Comparison of ENCODE assay signal across 8 mouse cellular contexts in the genomic region with DNA sequence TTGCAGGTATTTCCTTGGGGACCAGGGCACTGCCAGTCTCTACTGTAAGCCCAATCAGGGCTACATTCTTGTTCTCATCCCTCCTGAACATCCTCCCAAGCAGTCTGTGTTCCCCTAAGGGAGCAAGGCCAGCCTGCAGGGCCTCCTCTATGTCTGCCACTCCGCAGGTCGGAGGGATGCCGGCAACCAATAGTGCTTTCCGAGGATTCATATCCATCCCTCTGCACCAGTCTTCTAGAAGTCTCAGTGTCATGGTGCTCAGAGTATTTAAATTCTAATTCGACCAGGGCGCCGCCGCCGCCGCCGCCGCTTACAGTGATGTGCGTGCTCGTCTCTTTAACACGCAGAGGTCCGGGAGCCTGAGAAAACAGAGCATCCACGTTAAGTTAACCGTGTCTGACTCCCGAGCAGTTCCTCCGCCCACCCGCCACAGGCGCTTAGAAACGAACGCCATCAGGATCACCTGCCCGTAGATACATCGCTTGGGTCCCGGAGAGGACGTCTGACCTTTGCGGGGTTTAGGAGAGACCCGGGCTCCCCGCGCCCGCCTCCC. TPM values are rescaled to one million over a fixed set of nuclear protein-coding genes. Genes with fewer than 3 reads are reported as not detected.
A peak's percentile ranks its signal among the peaks of the same experiment; 100 is the strongest.
DNase-seq lines count a peak whose midpoint lies in the region; ATAC-seq and TF ChIP-seq lines count a peak whose summit lies in the region.

No protein-coding gene starts in this region.

- peak overlapping the region; percentile 98 for H3K4me3 ChIP-seq in kidney, adult 2 months (ENCODE audit: insufficient read depth, low read depth, low read length)
- peak overlapping the region; percentile 83 for H3K4me3 ChIP-seq in forebrain, embryonic 16.5 days (replicated peaks; ENCODE audit: low read length)
- H3K4me3 ChIP-seq in macrophage (ENCODE audit: inconsistent target) = peak overlapping the region; percentile 57

- peak; percentile 15 for ATAC-seq in activated CD4-positive, CD25-positive, alpha-beta regulatory T cell, adult 4 months
- peak; percentile 65 for ATAC-seq in forebrain, embryonic 16.5 days

- no peak for DNase-seq in kidney, adult 2 months
- DNase-seq in kidney, adult 18-20 months = no peak
- no peak for DNase-seq in embryo, embryonic 9.5 days (ENCODE audit: extremely low spot score)
- DNase-seq in layer of hippocampus, adult 9-11 months = no peak
- no peak for DNase-seq in left cerebral cortex, postnatal 4 days

- H3K4me1 ChIP-seq in kidney, adult 2 months (ENCODE audit: control insufficient read depth, insufficient read depth, low read length) = peaks cover 8% of the 10 kb centered on the region
- peaks cover 21% of the 10 kb centered on the region for H3K4me1 ChIP-seq in forebrain, embryonic 16.5 days (replicated peaks; ENCODE audit: control insufficient read depth, insufficient read depth, low read length)

- peak overlapping the region; percentile 76 for H3K9ac ChIP-seq in forebrain, embryonic 16.5 days (replicated peaks; ENCODE audit: low read depth, low read length)

- no peaks in the 10 kb centered on the region for H3K27me3 ChIP-seq in kidney, adult 2 months (replicated peaks; ENCODE audit: control insufficient read depth, insufficient read depth, low read length)
- H3K27me3 ChIP-seq in forebrain, embryonic 16.5 days (replicated peaks; ENCODE audit: control insufficient read depth, insufficient read depth, low read length) = no peaks in the 10 kb centered on the region

- intact Hi-C loops in left cerebral cortex, postnatal 4 days (cut with DNase I) = no loop called here

- no peak for TF ChIP-seq POLR2A in kidney, adult 2 months (IDR thresholded peaks at IDR 0.05; ENCODE audit: low read depth, low read length)

- no peaks in the 10 kb centered on the region for H3K36me3 ChIP-seq in kidney, adult 2 months (ENCODE audit: control insufficient read depth, insufficient read depth, low read length)
- peaks cover 2% of the 10 kb centered on the region; the same call in 1 of the 2 replicates for H3K36me3 ChIP-seq in forebrain, embryonic 16.5 days (ENCODE audit: control insufficient read depth, insufficient read depth)
- H3K36me3 ChIP-seq in macrophage (ENCODE audit: inconsistent target) = no peaks in the 10 kb centered on the region

- H3K79me2 ChIP-seq in macrophage (ENCODE audit: inconsistent target) = peaks cover 39% of the 10 kb centered on the region

- peak overlapping the region; percentile 74 for H3K4me2 ChIP-seq in forebrain, embryonic 16.5 days (ENCODE audit: low read length)

- peak overlapping the region; percentile 90 for H3K27ac ChIP-seq in kidney, adult 2 months (ENCODE audit: insufficient read depth, low read depth, low read length)
- peak overlapping the region; percentile 90 for H3K27ac ChIP-seq in forebrain, embryonic 16.5 days (ENCODE audit: low read length)
- H3K27ac ChIP-seq in macrophage = peak overlapping the region; percentile 44

- WGBS in kidney, adult 2 months = 0% methylated on average over 33 of the region's 33 CpGs
- WGBS in forebrain, embryonic 16.5 days = 0% methylated on average over 33 of the region's 33 CpGs
- 1% methylated on average over 33 of the region's 33 CpGs for WGBS in macrophage (ENCODE audit: missing documents)

- TF ChIP-seq CTCF in kidney, adult 2 months (conservative IDR thresholded peaks at IDR 0.05; ENCODE audit: insufficient read depth, insufficient read length, low read depth, low read length) = no peak

- no peaks in the 10 kb centered on the region for H3K9me3 ChIP-seq in forebrain, embryonic 16.5 days (ENCODE audit: control insufficient read depth, low read length)

RNA-seq across cellular contexts. Expression of a gene that starts 0.3 kb away (rescaled TPM):
- polyA plus RNA-seq in kidney, adult 2 months (2012; rRNA removed) = 0.49 and 0.74 TPM in 2 replicates
- polyA plus RNA-seq in activated CD4-positive, CD25-positive, alpha-beta regulatory T cell, adult 4 months (2017; shearing (Covaris generic)) = 1 to 10 TPM; 6.5 to 8.3 TPM
- 53.6 and 60.2 TPM in 2 replicates for polyA plus RNA-seq in forebrain, embryonic 16.5 days (2015; fragmentation: Nextera tagmentation; extraction: Ambion mirVana)
- total RNA-seq in macrophage (2018; cell fraction: chromatin; rRNA removed) = 10 to 100 TPM in 3 of 26 experiments, 1 to 10 TPM in 23; 2.2 to 13.7 (median 6.4) TPM
- 10 to 100 TPM in 1 of 26 experiments, 1 to 10 TPM in 25; 4.4 to 10.2 (median 7.2) TPM for total RNA-seq in macrophage (2018; cell fraction: cytosol; rRNA removed)
- 10 to 100 TPM in 7 of 26 experiments, 1 to 10 TPM in 19; 2.1 to 12.4 (median 8.1) TPM for total RNA-seq in macrophage (2018; cell fraction: nucleus; rRNA removed)
- 4.7 to 7.2 TPM (median 6.1 TPM) in 3 replicates for polyA plus RNA-seq in macrophage (2018)
- total RNA-seq in left cerebral cortex, postnatal 4 days (2021) = 10 to 100 TPM; 28.3 to 30.3 TPM

RNA-seq across cellular contexts. Expression of a gene that starts 0.5 kb away (rescaled TPM):
- polyA plus RNA-seq in kidney, adult 2 months (2012; rRNA removed) = 2.2 and 2.9 TPM in 2 replicates
- polyA plus RNA-seq in activated CD4-positive, CD25-positive, alpha-beta regulatory T cell, adult 4 months (2017; shearing (Covaris generic)) = 10 to 100 TPM in 1 of 2 experiments, 1 to 10 TPM in 1; 8.5 to 10.1 TPM
- polyA plus RNA-seq in forebrain, embryonic 16.5 days (2015; fragmentation: Nextera tagmentation; extraction: Ambion mirVana) = 11.0 and 11.9 TPM in 2 replicates
- total RNA-seq in macrophage (2018; cell fraction: chromatin; rRNA removed) = 10 to 100 TPM in 20 of 26 experiments, 1 to 10 TPM in 6; 2.8 to 25.3 (median 14.0) TPM
- total RNA-seq in macrophage (2018; cell fraction: cytosol; rRNA removed) = 10 to 100 TPM in 23 of 26 experiments, 1 to 10 TPM in 3; 9.5 to 18.3 (median 13.8) TPM
- 10 to 100 TPM in 25 of 26 experiments, 1 to 10 TPM in 1; 4.4 to 35.3 (median 23.1) TPM for total RNA-seq in macrophage (2018; cell fraction: nucleus; rRNA removed)
- polyA plus RNA-seq in macrophage (2018) = 11.4 to 13.5 TPM (median 12.9 TPM) in 3 replicates
- total RNA-seq in left cerebral cortex, postnatal 4 days (2021) = 1 to 10 TPM; 5.3 to 6.0 TPM

RNA-seq across cellular contexts. Expression of a gene that starts 14.5 kb away (rescaled TPM):
- not detected in 2 replicates for polyA plus RNA-seq in kidney, adult 2 months (2012; rRNA removed)
- polyA plus RNA-seq in activated CD4-positive, CD25-positive, alpha-beta regulatory T cell, adult 4 months (2017; shearing (Covaris generic)) = not detected
- not detected in 2 replicates for polyA plus RNA-seq in forebrain, embryonic 16.5 days (2015; fragmentation: Nextera tagmentation; extraction: Ambion mirVana)
- not detected for total RNA-seq in macrophage (2018; cell fraction: chromatin; rRNA removed)
- not detected for total RNA-seq in macrophage (2018; cell fraction: cytosol; rRNA removed)
- total RNA-seq in macrophage (2018; cell fraction: nucleus; rRNA removed) = not detected
- polyA plus RNA-seq in macrophage (2018) = not detected in 3 replicates
- total RNA-seq in left cerebral cortex, postnatal 4 days (2021) = not detected

RNA-seq across cellular contexts. Expression of a gene that starts 14.5 kb away (rescaled TPM):
- polyA plus RNA-seq in kidney, adult 2 months (2012; rRNA removed) = 9.3 and 10.4 TPM in 2 replicates
- polyA plus RNA-seq in activated CD4-positive, CD25-positive, alpha-beta regulatory T cell, adult 4 months (2017; shearing (Covaris generic)) = 10 to 100 TPM; 28.3 to 29.3 TPM
- 43.6 and 50.0 TPM in 2 replicates for polyA plus RNA-seq in forebrain, embryonic 16.5 days (2015; fragmentation: Nextera tagmentation; extraction: Ambion mirVana)
- 10 to 100 TPM in 22 of 26 experiments, 1 to 10 TPM in 4; 6.5 to 23.9 (median 13.9) TPM for total RNA-seq in macrophage (2018; cell fraction: chromatin; rRNA removed)
- total RNA-seq in macrophage (2018; cell fraction: cytosol; rRNA removed) = 10 to 100 TPM in 8 of 26 experiments, 1 to 10 TPM in 18; 7.2 to 12.6 (median 9.0) TPM
- 10 to 100 TPM in 19 of 26 experiments, 1 to 10 TPM in 7; 6.5 to 22.7 (median 15.9) TPM for total RNA-seq in macrophage (2018; cell fraction: nucleus; rRNA removed)
- polyA plus RNA-seq in macrophage (2018) = 5.2 to 11.5 TPM (median 9.4 TPM) in 3 replicates
- 10 to 100 TPM; 20.4 to 21.5 TPM for total RNA-seq in left cerebral cortex, postnatal 4 days (2021)

RNA-seq across cellular contexts. Expression of a gene that starts 14.7 kb away (rescaled TPM):
- 12.2 and 14.8 TPM in 2 replicates for polyA plus RNA-seq in kidney, adult 2 months (2012; rRNA removed)
- polyA plus RNA-seq in activated CD4-positive, CD25-positive, alpha-beta regulatory T cell, adult 4 months (2017; shearing (Covaris generic)) = 10 to 100 TPM; 23.8 to 24.3 TPM
- 43.1 and 47.6 TPM in 2 replicates for polyA plus RNA-seq in forebrain, embryonic 16.5 days (2015; fragmentation: Nextera tagmentation; extraction: Ambion mirVana)
- 10 to 100 TPM in 10 of 26 experiments, 1 to 10 TPM in 16; 2.9 to 18.2 (median 8.2) TPM for total RNA-seq in macrophage (2018; cell fraction: chromatin; rRNA removed)
- 10 to 100 TPM; 10.3 to 29.2 (median 22.4) TPM for total RNA-seq in macrophage (2018; cell fraction: cytosol; rRNA removed)
- total RNA-seq in macrophage (2018; cell fraction: nucleus; rRNA removed) = 10 to 100 TPM in 18 of 26 experiments, 1 to 10 TPM in 8; 6.3 to 21.8 (median 13.2) TPM
- 11.5 to 23.4 TPM (median 20.9 TPM) in 3 replicates for polyA plus RNA-seq in macrophage (2018)
- total RNA-seq in left cerebral cortex, postnatal 4 days (2021) = 10 to 100 TPM; 30.9 to 31.3 TPM
